Mouse (Mus musculus) c-Kit-positive CD71-positive TER-119-negative erythroid progenitor cells, embryonic 14.5 days (primary cell): ENCODE data around the gene Pus7l.

Source experiments
- DNase-seq: peaks from one replicate; pipeline ENCODE4 v3.0.0-alpha.2; 2013; ENCODE audit warnings: low read depth

Pus7l gene

GRCm38 (mm10) chr15:94543409-94544051 lies at the start of gene Pus7l, which contains the start of gene Irak4:
Gene Pus7l (minus strand): TSS chr15:94543547.
Gene Irak4 (plus strand): TSS chr15:94543643.
- peak; percentile 92 for DNase-seq

GRCm38 (mm10) chr15:94591356-94591755 lies 48.0 kb upstream of the Pus7l start:
- no peak for DNase-seq

GRCm38 (mm10) chr15:94590083-94590482 lies 46.7 kb upstream of the Pus7l start:
- DNase-seq, result no peak

GRCm38 (mm10) chr15:94589219-94590075 lies 46.1 kb upstream of the Pus7l start, which contains the start of gene Twf1:
Gene Twf1 (minus strand): TSS chr15:94589889.
- DNase-seq, result peak; percentile 92

- no peak for DNase-seq
Measured at GRCm38 (mm10) chr15:94587826-94588715, 44.7 kb upstream of the Pus7l start.

GRCm38 (mm10) chr15:94584738-94585137 lies 41.4 kb upstream of the Pus7l start:
- no peak for DNase-seq

- no peak for DNase-seq
Measured at GRCm38 (mm10) chr15:94583153-94583552, 39.8 kb upstream of the Pus7l start.

GRCm38 (mm10) chr15:94582000-94582593 lies 38.8 kb upstream of the Pus7l start:
- no peak for DNase-seq

- DNase-seq, result no peak
Measured at GRCm38 (mm10) chr15:94574566-94575268, 31.4 kb upstream of the Pus7l start.

- DNase-seq, result no peak
Measured at GRCm38 (mm10) chr15:94572746-94573145, 29.4 kb upstream of the Pus7l start.

GRCm38 (mm10) chr15:94571501-94571900 lies 28.2 kb upstream of the Pus7l start:
- no peak for DNase-seq

GRCm38 (mm10) chr15:94568496-94569182 lies 25.3 kb upstream of the Pus7l start:
- no peak for DNase-seq

- no peak for DNase-seq
Measured at GRCm38 (mm10) chr15:94565854-94566253, 22.5 kb upstream of the Pus7l start.

- DNase-seq, result no peak
Measured at GRCm38 (mm10) chr15:94564909-94565308, 21.6 kb upstream of the Pus7l start.

- DNase-seq, result no peak
Measured at GRCm38 (mm10) chr15:94558895-94559656, 15.7 kb upstream of the Pus7l start.

- peak; percentile 65 for DNase-seq
Measured at GRCm38 (mm10) chr15:94557442-94557841, 14.1 kb upstream of the Pus7l start.

GRCm38 (mm10) chr15:94553536-94553935 lies 10.2 kb upstream of the Pus7l start:
- DNase-seq, result no peak

- no peak for DNase-seq
Measured at GRCm38 (mm10) chr15:94544844-94545243, 1.5 kb upstream of the Pus7l start.

GRCm38 (mm10) chr15:94544052-94544636 lies 797 bp upstream of the Pus7l start:
- no peak for DNase-seq
